Mouse (Mus musculus) bone marrow macrophage, adult 2 months (primary cell): ENCODE results near the gene Fbxw9. TPM values are rescaled to one million over a fixed set of nuclear protein-coding genes. Genes with fewer than 3 reads are reported as not detected.

Source experiments
- H3K27ac ChIP-seq: 2 replicates; pipeline ENCODE4 v1.5.1; 2012; ENCODE audit warnings: low read depth, low read length; ENCODE audit not compliant: insufficient read depth
- H3K4me1 ChIP-seq: 2 replicates; pipeline ENCODE4 v1.6.1; 2012; ENCODE audit warnings: low read length; ENCODE audit not compliant: control insufficient read depth, insufficient read depth
- H3K4me3 ChIP-seq: 2 replicates; pipeline ENCODE4 v1.5.1; 2012; ENCODE audit warnings: mild to moderate bottlenecking, low read length, moderate library complexity; ENCODE audit not compliant: insufficient read depth
- CTCF ChIP-seq: IDR thresholded peaks from 2 replicates; pipeline ENCODE4 v1.5.1; 2012; ENCODE audit warnings: low read depth, mild to moderate bottlenecking, low read length, moderate library complexity
- POLR2A ChIP-seq: IDR thresholded peaks from 2 replicates; pipeline ENCODE4 v1.6.1; 2012; ENCODE audit warnings: mild to moderate bottlenecking, low read depth, low read length, borderline replicate concordance
- polyA plus RNA-seq: library from polyadenylated mRNA; stranded (reverse); fragments of >200 nt; gene quantifications from 2 replicates; pipeline ENCODE4 v1.2.4, GENCODE M21; 2012; ENCODE audit not compliant: missing spikeins, insufficient read depth, insufficient read length

Gene Fbxw9
- polyA plus RNA-seq, 1 experiment: 10.2 TPM

DNA sequence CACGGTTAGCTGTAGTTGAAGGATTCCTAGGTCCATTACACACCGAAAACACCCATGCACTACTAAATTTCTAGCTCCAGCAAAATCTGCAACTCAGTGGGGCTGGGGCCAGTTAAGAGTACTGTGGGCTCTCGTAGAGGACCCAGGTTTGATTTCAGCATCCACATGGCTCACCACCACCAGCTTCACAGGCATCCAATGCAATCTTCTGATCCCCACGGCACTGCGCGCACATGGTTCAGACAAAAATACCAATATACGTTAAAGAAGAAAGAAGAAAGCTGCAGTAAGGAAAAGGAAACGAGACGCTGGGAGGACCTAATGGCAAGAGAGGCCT is 23.5 kb upstream of the Fbxw9 start:
- H3K27ac ChIP-seq: peak overlapping the region; percentile 91
- H3K4me1 ChIP-seq: peaks cover 12% of the 10 kb centered on the region
- TF ChIP-seq CTCF (no peak), POLR2A (no peak)
- H3K4me3 ChIP-seq: peak overlapping the region; percentile 81

DNA sequence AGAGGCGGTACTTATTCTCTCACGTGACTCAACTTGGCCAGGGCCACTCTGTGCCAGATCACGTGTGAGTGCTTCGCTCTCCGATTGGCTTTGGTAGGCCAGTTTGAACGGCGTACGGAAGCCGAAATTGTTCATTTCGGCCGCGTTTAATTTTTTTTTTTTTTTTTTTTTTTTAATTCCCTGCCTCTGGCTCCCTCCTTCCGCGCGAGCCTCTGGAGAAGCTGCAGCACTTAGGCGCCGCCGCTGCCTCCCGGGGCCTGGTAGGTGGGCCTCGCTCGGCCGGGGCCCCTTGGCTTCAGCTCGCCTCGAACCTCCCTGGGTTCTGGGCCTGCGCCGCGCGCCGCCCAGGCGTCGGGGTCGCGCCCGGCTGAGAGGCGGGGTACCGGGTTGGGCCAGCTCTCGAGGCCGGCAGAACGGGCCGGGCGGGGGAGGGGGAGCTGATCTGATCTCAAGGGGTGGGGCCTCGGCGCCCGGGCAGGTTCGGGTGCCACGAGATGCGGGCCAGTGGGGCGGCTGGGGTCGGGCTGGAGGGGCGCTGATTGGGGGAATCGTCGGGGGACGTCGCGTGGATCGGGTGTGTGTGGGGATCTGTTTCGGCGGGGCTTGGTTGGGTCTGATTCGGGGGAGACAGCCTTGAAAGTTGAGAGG is 23.0 kb upstream of the Fbxw9 start, which contains the start of gene Tnpo2:
Gene Tnpo2 (plus strand): TSS at position 198 of the 648 bp plus-strand sequence.
- H3K27ac ChIP-seq: peak within 1 kb of the TSS; percentile 96
- no peak for TF ChIP-seq CTCF
- TF ChIP-seq POLR2A: no peak
- peak within 1 kb of the TSS; percentile 91 for H3K4me3 ChIP-seq
- peaks cover 12% of the 10 kb centered on the region for H3K4me1 ChIP-seq

DNA sequence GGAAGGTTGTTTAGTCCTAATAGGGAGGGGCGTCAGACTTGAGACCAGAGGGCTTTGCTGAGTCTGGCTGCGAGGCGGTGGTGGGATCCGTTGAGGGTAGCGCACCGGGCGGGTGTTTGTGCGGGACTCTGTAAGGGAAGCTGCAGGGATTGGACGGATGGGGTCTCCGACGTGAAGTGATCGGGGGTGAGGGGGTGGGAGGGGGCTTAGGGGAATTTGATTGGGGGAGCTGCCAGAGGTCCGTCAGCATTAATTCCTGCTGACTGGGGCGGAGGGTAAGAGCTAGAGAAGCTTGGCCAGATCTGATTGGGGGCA is 22.5 kb upstream of the Fbxw9 start:
- Histone ChIP-seq H3K4me3 (peak overlapping the region; percentile 91), H3K4me1 (peaks cover 12% of the 10 kb centered on the region), H3K27ac (peak overlapping the region; percentile 96)
- TF ChIP-seq POLR2A (no peak), CTCF (no peak)

DNA sequence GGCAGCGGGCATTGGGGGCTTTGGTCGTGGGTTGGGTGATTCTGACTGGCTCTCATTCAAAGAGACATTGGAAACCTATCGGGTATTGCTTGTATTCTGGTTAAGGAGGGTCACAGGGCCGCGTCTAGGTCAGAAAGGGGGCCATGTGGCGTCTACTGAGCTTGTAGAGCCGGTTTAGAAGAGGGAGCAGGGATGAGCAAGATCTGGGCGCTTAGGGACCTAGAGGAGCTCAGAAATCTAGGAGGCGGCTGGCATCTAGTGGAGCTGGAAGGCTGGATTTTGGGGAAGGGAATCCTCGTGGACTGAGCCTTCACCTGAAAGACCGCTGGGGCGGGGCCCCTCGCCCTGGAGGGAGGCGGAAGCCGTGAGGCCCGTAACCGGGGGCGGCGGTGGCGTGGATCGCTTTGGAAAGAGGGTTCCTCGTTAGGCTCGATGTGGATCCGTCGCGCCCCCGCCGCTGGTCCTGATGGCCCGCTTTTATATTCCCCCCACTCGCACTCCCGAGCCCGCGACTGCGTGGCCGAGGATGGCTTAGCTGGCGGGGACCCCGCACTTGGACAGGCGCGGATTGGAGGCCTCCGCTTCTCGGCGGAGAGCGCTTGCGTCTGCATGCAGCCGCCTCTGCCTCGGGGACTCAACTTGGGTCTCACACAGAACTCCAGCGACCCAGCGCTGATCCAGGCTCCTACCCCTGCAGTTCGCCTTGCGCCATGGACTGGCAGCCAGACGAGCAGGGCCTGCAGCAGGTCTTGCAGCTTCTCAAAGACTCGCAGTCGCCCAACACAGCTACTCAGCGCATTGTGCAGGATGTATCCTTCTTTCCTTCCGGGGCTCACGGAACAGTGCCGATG is 21.9 kb upstream of the Fbxw9 start:
- peaks cover 12% of the 10 kb centered on the region for H3K4me1 ChIP-seq
- TF ChIP-seq CTCF: no peak
- no peak; the same call in 1 of the 2 replicates for TF ChIP-seq POLR2A
- peak overlapping the region; percentile 91 for H3K4me3 ChIP-seq
- H3K27ac ChIP-seq: peak overlapping the region; percentile 96

DNA sequence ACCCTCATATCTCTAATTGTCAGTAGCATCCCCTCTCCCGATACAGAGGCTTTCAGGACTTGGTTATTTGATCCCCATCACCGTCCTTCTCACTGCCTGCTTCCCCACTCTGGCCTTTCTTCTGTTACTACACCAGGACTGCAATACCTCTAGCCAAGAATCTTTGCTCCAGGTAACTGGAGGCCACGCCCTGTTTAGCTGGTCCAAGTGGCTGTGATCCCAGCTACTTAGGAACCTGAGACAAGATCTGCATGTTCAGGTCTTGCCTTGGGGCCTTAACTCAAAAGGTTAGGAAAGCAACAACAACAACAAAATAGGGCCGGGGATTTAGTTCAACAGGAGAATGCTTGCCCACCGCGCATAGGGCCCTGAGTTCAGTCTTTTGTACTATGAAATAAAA is 16.2 kb upstream of the Fbxw9 start:
- H3K27ac ChIP-seq: no peak overlapping the region
- no peak overlapping the region for H3K4me3 ChIP-seq
- no peak for TF ChIP-seq POLR2A
- no peak for TF ChIP-seq CTCF
- peaks cover 10% of the 10 kb centered on the region for H3K4me1 ChIP-seq

DNA sequence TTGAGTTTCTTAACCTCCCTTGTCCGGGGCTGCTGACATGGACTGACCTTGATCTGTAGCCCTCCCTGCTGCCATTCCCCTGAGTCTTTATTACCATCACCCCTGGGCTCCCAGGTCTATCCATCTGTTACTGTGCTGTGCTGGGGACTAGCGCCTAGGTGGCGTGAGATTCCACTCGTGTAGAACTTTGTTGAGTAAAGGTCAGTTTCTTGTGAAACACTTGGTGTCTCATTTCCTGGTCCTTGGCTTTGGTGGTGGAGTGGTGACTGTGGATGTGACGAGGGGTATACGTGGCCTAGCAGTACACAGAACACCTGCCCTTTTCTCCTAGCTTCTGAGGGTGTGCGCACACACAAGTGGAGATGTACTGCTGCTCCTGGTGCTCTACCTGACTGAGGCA is 2.5 kb upstream of the Fbxw9 start:
- peaks cover 5% of the 10 kb centered on the region for H3K4me1 ChIP-seq
- TF ChIP-seq POLR2A (no peak), CTCF (no peak)

DNA sequence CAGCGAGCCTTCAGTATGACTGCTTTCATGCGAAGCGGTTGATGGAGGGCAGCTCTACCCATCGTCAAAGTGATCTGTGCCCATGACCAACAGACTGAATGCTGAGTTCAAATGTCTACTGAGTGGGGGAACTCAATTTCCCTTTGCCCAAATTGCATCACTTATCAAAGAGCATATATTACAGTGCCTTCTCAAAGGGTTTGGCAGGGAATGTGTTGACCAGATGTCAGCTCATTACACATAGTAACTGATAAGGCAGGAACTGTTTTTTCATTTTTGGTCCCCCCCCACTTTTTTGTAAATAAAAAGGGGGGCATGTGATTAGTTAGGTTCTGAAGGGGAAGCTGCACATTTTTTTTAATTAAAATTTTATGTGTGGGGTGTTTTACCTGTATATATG is 2.7 kb downstream of the Fbxw9 start:
- H3K27ac ChIP-seq: no peak overlapping the region
- peaks cover 5% of the 10 kb centered on the region for H3K4me1 ChIP-seq
- no peak overlapping the region for H3K4me3 ChIP-seq
- no peak for TF ChIP-seq POLR2A
- TF ChIP-seq CTCF: no peak

More for the DNA sequence above, 2.5 kb upstream of the Fbxw9 start:
- Histone ChIP-seq H3K4me3 (no peak overlapping the region), H3K27ac (no peak overlapping the region)

DNA sequence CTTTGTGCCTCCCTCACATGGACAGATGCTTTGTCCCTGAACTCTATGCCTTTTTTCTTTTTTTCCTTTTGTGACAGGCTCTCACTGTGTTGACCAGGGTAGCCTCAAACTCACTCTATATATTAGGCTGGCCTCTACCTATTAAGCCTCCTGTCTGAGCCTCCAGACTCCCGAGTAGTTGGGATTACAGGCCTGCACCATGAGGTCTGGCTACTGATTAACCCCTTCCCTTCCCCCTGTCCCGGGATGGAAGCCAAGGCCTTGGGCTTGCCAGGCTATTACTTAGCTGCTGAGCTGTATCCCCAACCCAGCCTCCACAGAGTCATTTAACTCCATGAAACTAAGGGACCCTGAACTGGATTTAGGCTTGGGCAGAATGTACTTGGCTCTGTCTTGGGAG is 5.4 kb downstream of the Fbxw9 start:
- H3K4me1 ChIP-seq: peaks cover 5% of the 10 kb centered on the region
- H3K4me3 ChIP-seq: no peak overlapping the region
- H3K27ac ChIP-seq: no peak overlapping the region
- TF ChIP-seq CTCF (no peak), POLR2A (no peak)

DNA sequence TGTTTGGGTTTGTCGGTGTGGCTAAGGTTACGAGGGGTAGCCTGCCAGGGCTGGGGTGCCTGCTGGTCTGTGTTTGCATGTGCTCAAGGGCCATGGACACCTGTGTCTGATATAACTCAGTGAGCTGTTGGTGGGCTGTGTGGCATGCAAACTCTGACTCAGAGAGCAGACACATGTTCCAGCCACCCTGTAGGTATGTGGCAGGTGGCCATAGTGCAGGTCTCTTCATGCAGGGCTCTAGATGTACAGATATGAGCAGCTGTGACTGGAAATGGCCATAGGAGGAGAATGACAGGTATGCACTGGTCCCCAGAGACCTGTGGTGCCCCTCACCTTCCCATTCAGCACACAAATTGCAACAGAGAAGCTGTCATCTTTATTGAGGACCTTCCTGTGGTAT is 7.3 kb downstream of the Fbxw9 start:
- no peak overlapping the region for H3K4me3 ChIP-seq
- TF ChIP-seq POLR2A: no peak
- TF ChIP-seq CTCF: no peak
- no peak overlapping the region for H3K27ac ChIP-seq
- H3K4me1 ChIP-seq: peaks cover 8% of the 10 kb centered on the region

DNA sequence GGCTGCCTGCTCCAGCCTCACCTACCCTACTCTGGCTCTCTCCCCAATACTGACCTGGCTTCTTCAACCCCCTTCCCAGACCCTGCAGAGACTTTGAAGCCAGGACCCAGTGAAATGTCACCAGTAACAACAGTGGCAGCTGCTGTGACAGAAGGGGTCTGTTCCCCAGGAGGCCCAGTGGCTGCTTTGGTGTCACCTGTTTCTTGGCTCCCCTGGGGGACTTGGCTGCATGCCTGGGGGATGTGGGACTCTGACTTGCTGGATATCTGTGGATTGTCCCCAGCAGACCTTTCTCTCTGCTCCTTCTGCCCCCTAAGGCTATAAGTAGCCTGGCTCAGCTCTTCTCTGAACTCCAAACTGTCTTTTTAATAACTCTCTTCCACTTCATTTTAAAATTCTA is 8.1 kb downstream of the Fbxw9 start, which contains the start of gene Gm5741:
Gene Gm5741 (minus strand): TSS at position 1 of the 400 bp plus-strand sequence.
- peaks cover 11% of the 10 kb centered on the region for H3K4me1 ChIP-seq
- no peak within 1 kb of the TSS for H3K4me3 ChIP-seq
- TF ChIP-seq CTCF: no peak
- TF ChIP-seq POLR2A: no peak
- H3K27ac ChIP-seq: no peak within 1 kb of the TSS
